Mouse (Mus musculus) left cerebral cortex, postnatal 10 days (tissue): ENCODE measurements around the gene Kcnip1. TPM values are rescaled to one million over a fixed set of nuclear protein-coding genes. Genes with fewer than 3 reads are reported as not detected.
A peak's percentile ranks its signal among the peaks of the same experiment; 100 is the strongest.

Experiments
- DNase-seq, 2 experiments: peaks; one replicate each; pipeline ENCODE4 v3.0.0; 2021 to 2022; ENCODE audit warnings: low spot score in 2 of 2, mixed read lengths in 1 of 2; ENCODE audit errors: extremely low spot score in 1 of 2
- intact Hi-C: fragments of 180-260 bp; cut with DNase I; formaldehyde crosslinking; loops from one replicate; pipeline ENCODE4 v1.15.1; 2025
- total RNA-seq, 2 experiments: library from RNA; stranded (reverse); gene quantifications; 2 replicates each; pipeline ENCODE4 v1.2.3; 2021

Gene Kcnip1
- total RNA-seq, 2 experiments from 2014 or later: 43.7 to 45.5 TPM

- no peak for DNase-seq
- intact Hi-C loops: no loop called here
Observed at GRCm38 (mm10) chr11:33670105-33670965, 322.6 kb downstream of the Kcnip1 start.

GRCm38 (mm10) chr11:33668376-33668775 lies 324.6 kb downstream of the Kcnip1 start:
- intact Hi-C loops: no loop called here
- no peak for DNase-seq

GRCm38 (mm10) chr11:33663599-33663998 lies 329.4 kb downstream of the Kcnip1 start:
- no peak for DNase-seq
- intact Hi-C loops: no loop called here

- intact Hi-C loops: no loop called here
- no peak for DNase-seq
Observed at GRCm38 (mm10) chr11:33660016-33660913, 332.7 kb downstream of the Kcnip1 start.

- intact Hi-C loops: no loop called here
- DNase-seq: no peak
Observed at GRCm38 (mm10) chr11:33655861-33656593, 336.9 kb downstream of the Kcnip1 start.

- no peak for DNase-seq
- intact Hi-C loops: no loop called here
Observed at GRCm38 (mm10) chr11:33655221-33655620, 337.7 kb downstream of the Kcnip1 start.

- intact Hi-C loops: no loop called here
- no peak for DNase-seq
Observed at GRCm38 (mm10) chr11:33654485-33654884, 338.5 kb downstream of the Kcnip1 start.

- intact Hi-C loops: no loop called here
- no peak for DNase-seq
Observed at GRCm38 (mm10) chr11:33649358-33649757, 343.6 kb downstream of the Kcnip1 start.

- no peak for DNase-seq
- intact Hi-C loops: no loop called here
Observed at GRCm38 (mm10) chr11:33637107-33637506, 355.8 kb downstream of the Kcnip1 start.

GRCm38 (mm10) chr11:33627136-33627742 lies 365.7 kb downstream of the Kcnip1 start:
- peak in 1 of 2 experiments; percentile 34 for DNase-seq
- intact Hi-C loops: no loop called here

GRCm38 (mm10) chr11:33614218-33614617 lies 378.7 kb downstream of the Kcnip1 start:
- peak; percentile 60 to 69 for DNase-seq
- intact Hi-C loops: loop anchor here (5.0 kb wide), 2 partner anchors 37 to 437 kb away; partner anchors contain the start of gene Gabrp

GRCm38 (mm10) chr11:33607784-33608183 lies 385.2 kb downstream of the Kcnip1 start:
- intact Hi-C loops: no loop called here
- DNase-seq: no peak

GRCm38 (mm10) chr11:33603174-33603573 lies 389.8 kb downstream of the Kcnip1 start:
- no peak for DNase-seq
- intact Hi-C loops: no loop called here

GRCm38 (mm10) chr11:33598986-33599385 lies 394.0 kb downstream of the Kcnip1 start, which contains the start of gene D130052B06Rik:
Gene D130052B06Rik, plus strand, starts transcription at chr11:33599302.
- intact Hi-C loops: no loop called here
- DNase-seq: no peak

GRCm38 (mm10) chr11:33596655-33597054 lies 396.3 kb downstream of the Kcnip1 start:
- DNase-seq: no peak
- intact Hi-C loops: no loop called here

GRCm38 (mm10) chr11:33592826-33593225 lies 400.1 kb downstream of the Kcnip1 start:
- intact Hi-C loops: no loop called here
- DNase-seq: no peak

- DNase-seq: no peak
- intact Hi-C loops: no loop called here
Observed at GRCm38 (mm10) chr11:33590771-33591170, 402.2 kb downstream of the Kcnip1 start.

GRCm38 (mm10) chr11:33586614-33587013 lies 406.3 kb downstream of the Kcnip1 start:
- intact Hi-C loops: no loop called here
- no peak for DNase-seq
